Mouse (Mus musculus) sigmoid colon, adult 10 weeks (tissue): ENCODE measurements around the gene Prelp. TPM values are rescaled to one million over a fixed set of nuclear protein-coding genes. Genes with fewer than 3 reads are reported as not detected.

Experiments
- polyA plus RNA-seq: library from polyadenylated mRNA; stranded (reverse); fragments of 350-450 nt; fragmentation: Illumina TruSeq; extraction: RNeasy Lipid Tissue Mini Kit (QIAGEN cat#74804); gene quantifications from one replicate; pipeline ENCODE4 v1.2.3, GENCODE M21; 2014; ENCODE audit warnings: low read depth, low replicate concordance

Prelp gene
- 12.9 TPM for polyA plus RNA-seq

GRCm38 (mm10) chr1:133921304-133921751 is at the start of gene Prelp:
Prelp (minus strand) TSS chr1:133921414.

GRCm38 (mm10) chr1:133907949-133908658 is 13.1 kb downstream of the Prelp start, which contains the start of gene Optc:
Optc (minus strand) TSS chr1:133907999.

Other genes with a start within 250 kb of the Prelp start
- gene Lax1, start 231.3 kb downstream of the Prelp start, polyA plus RNA-seq: 3.5 TPM
- gene Atp2b4, start 120.4 kb downstream of the Prelp start, polyA plus RNA-seq: 56.7 TPM
- gene Optc, start 13.4 kb downstream of the Prelp start, polyA plus RNA-seq: 4.4 TPM
- 1.1 TPM for gene Fmod, start 115.8 kb upstream of the Prelp start, polyA plus RNA-seq
- 71.2 TPM for gene Btg2, start 157.7 kb upstream of the Prelp start, polyA plus RNA-seq
- gene Chit1, start 189.8 kb upstream of the Prelp start, polyA plus RNA-seq: not detected